Mouse (Mus musculus): ENCODE results near the gene Hnrnph1. TPM values are rescaled to one million over a fixed set of nuclear protein-coding genes. Genes with fewer than 3 reads are reported as not detected.

The Hnrnph1 gene
- polyA plus RNA-seq, 2 experiments, result 101 to 200 TPM

- Histone ChIP-seq H3K27ac (peak overlapping the region; percentile 97), H3K36me3 (replicated peaks; ENCODE audit: control insufficient read depth, insufficient read depth, low read depth) (peaks cover 14% of the 10 kb centered on the region), H3K27me3 (ENCODE audit: control insufficient read depth, insufficient read depth, low read length) (no peaks in the 10 kb centered on the region), H3K4me3 (ENCODE audit: insufficient read depth in 1 of 2, low read depth in 2 of 2, low read length in 2 of 2) (peak overlapping the region; percentile 69 to 83), H3K9ac (replicated peaks) (peak overlapping the region; percentile 91), H3K4me1 (replicated peaks; ENCODE audit: control insufficient read depth in 2 of 2, insufficient read depth in 2 of 2, low read length in 1 of 2) (peaks cover 16 to 17% of the 10 kb centered on the region in 2 experiments), H3K4me2 (ENCODE audit: low read depth) (peak overlapping the region; percentile 95), H3K9me3 (ENCODE audit: control insufficient read depth, low read length) (no peaks in the 10 kb centered on the region)
- no peak for DNase-seq (ENCODE audit: low read depth in 3 of 3, low spot score in 3 of 3)
- no peak for TF ChIP-seq CTCF (IDR thresholded peaks at IDR 0.05; ENCODE audit: low read depth)
- no peak for TF ChIP-seq EP300 (IDR thresholded peaks at IDR 0.05; ENCODE audit: low read depth)
- WGBS (ENCODE audit: insufficient replicate concordance), result 32% methylated on average over 10 of the region's 10 CpGs
- ATAC-seq (ENCODE audit: insufficient read depth), result no peak
These were observed 517 bp upstream of the Hnrnph1 start for GRCm38 (mm10) chr11:50376156-50376790.

- Histone ChIP-seq H3K4me2 (ENCODE audit: low read depth) (peak overlapping the region; percentile 95), H3K4me3 (ENCODE audit: insufficient read depth in 1 of 2, low read depth in 2 of 2, low read length in 2 of 2) (peak overlapping the region; percentile 69 to 83), H3K27me3 (ENCODE audit: control insufficient read depth, insufficient read depth, low read length) (no peaks in the 10 kb centered on the region), H3K4me1 (replicated peaks; ENCODE audit: control insufficient read depth in 2 of 2, insufficient read depth in 2 of 2, low read length in 1 of 2) (peaks cover 16 to 17% of the 10 kb centered on the region in 2 experiments), H3K27ac (peak overlapping the region; percentile 97), H3K9me3 (ENCODE audit: control insufficient read depth, low read length) (no peaks in the 10 kb centered on the region), H3K9ac (replicated peaks) (peak overlapping the region; percentile 84), H3K36me3 (replicated peaks; ENCODE audit: control insufficient read depth, insufficient read depth, low read depth) (peaks cover 26% of the 10 kb centered on the region)
- TF ChIP-seq EP300 (IDR thresholded peaks at IDR 0.05; ENCODE audit: low read depth), result no peak; the same call in 1 of the 2 replicates
- peak; percentile 68 for TF ChIP-seq CTCF (IDR thresholded peaks at IDR 0.05; ENCODE audit: low read depth)
- WGBS (ENCODE audit: insufficient replicate concordance), result under 1% methylated on average over 66 of the region's 71 CpGs
- DNase-seq (ENCODE audit: low read depth in 3 of 3, low spot score in 3 of 3) (peak; percentile 63 to 68 (median 67)), ATAC-seq (ENCODE audit: insufficient read depth) (peak; percentile 69)
These were observed 1.3 kb downstream of the Hnrnph1 start for GRCm38 (mm10) chr11:50377892-50378684.

GRCm38 (mm10) chr11:50379023-50379752 is 2.4 kb downstream of the Hnrnph1 start:
- Histone ChIP-seq H3K4me3 (ENCODE audit: insufficient read depth in 1 of 2, low read depth in 2 of 2, low read length in 2 of 2) (peak overlapping the region; percentile 69 to 83), H3K4me2 (ENCODE audit: low read depth) (peak overlapping the region; percentile 95), H3K27me3 (ENCODE audit: control insufficient read depth, insufficient read depth, low read length) (no peaks in the 10 kb centered on the region), H3K36me3 (replicated peaks; ENCODE audit: control insufficient read depth, insufficient read depth, low read depth) (peaks cover 31% of the 10 kb centered on the region), H3K9me3 (ENCODE audit: control insufficient read depth, low read length) (no peaks in the 10 kb centered on the region), H3K4me1 (replicated peaks; ENCODE audit: control insufficient read depth in 2 of 2, insufficient read depth in 2 of 2, low read length in 1 of 2) (peaks cover 16 to 17% of the 10 kb centered on the region in 2 experiments), H3K27ac (no peak overlapping the region), H3K9ac (replicated peaks) (peak overlapping the region; percentile 84)
- TF ChIP-seq CTCF (IDR thresholded peaks at IDR 0.05; ENCODE audit: low read depth) (no peak), EP300 (IDR thresholded peaks at IDR 0.05; ENCODE audit: low read depth) (no peak)
- DNase-seq (ENCODE audit: low read depth in 3 of 3, low spot score in 3 of 3) (no peak), ATAC-seq (ENCODE audit: insufficient read depth) (no peak)
- 49% methylated on average over 12 of the region's 12 CpGs for WGBS (ENCODE audit: insufficient replicate concordance)

GRCm38 (mm10) chr11:50381311-50381710 is 4.5 kb downstream of the Hnrnph1 start:
- no peaks in the 10 kb centered on the region for H3K9me3 ChIP-seq (ENCODE audit: control insufficient read depth, low read length)
- peak overlapping the region; percentile 23 for H3K4me2 ChIP-seq (ENCODE audit: low read depth)
- H3K27ac ChIP-seq, result no peak overlapping the region
- H3K27me3 ChIP-seq (ENCODE audit: control insufficient read depth, insufficient read depth, low read length), result no peaks in the 10 kb centered on the region
- DNase-seq (ENCODE audit: low read depth in 3 of 3, low spot score in 3 of 3) (no peak), ATAC-seq (ENCODE audit: insufficient read depth) (no peak)
- no peak overlapping the region for H3K9ac ChIP-seq (replicated peaks)
- H3K36me3 ChIP-seq (replicated peaks; ENCODE audit: control insufficient read depth, insufficient read depth, low read depth), result peaks cover 45% of the 10 kb centered on the region
- TF ChIP-seq CTCF (IDR thresholded peaks at IDR 0.05; ENCODE audit: low read depth), result no peak
- TF ChIP-seq EP300 (IDR thresholded peaks at IDR 0.05; ENCODE audit: low read depth), result no peak
- no peak overlapping the region for H3K4me3 ChIP-seq (ENCODE audit: insufficient read depth in 1 of 2, low read depth in 2 of 2, low read length in 2 of 2)
- H3K4me1 ChIP-seq (replicated peaks; ENCODE audit: control insufficient read depth in 2 of 2, insufficient read depth in 2 of 2, low read length in 1 of 2), result peaks cover 10 to 13% of the 10 kb centered on the region in 2 experiments
- WGBS (ENCODE audit: insufficient replicate concordance), result 72% methylated on average over 4 of the region's 4 CpGs
